Mouse (Mus musculus) cerebellum, adult (tissue): Measurements from ENCODE around the gene Eif4h.
"Not testable (repeated sequence)": the region's sequence is repeated elsewhere in the genome, so short reads cannot be mapped to it uniquely, and the experiment has no call there.

ENCODE experiments used
- ATAC-seq: cut with Nextera tagmentation; 2 replicates; pipeline ENCODE4 v1.9.2; 2017; ENCODE audit warnings: mild to moderate bottlenecking, moderate library complexity, mixed read lengths; ENCODE audit not compliant: insufficient number of reproducible peaks, low FRiP score, low TSS enrichment

Eif4h gene

GRCm38 (mm10) chr5:134650926-134651325 is 11.6 kb upstream of the Eif4h start:
- no peak for ATAC-seq

- not testable (repeated sequence) for ATAC-seq
Observed at GRCm38 (mm10) chr5:134648976-134649375, 9.7 kb upstream of the Eif4h start.

- ATAC-seq, result no peak
Observed at GRCm38 (mm10) chr5:134647394-134647793, 8.1 kb upstream of the Eif4h start.

DNA sequence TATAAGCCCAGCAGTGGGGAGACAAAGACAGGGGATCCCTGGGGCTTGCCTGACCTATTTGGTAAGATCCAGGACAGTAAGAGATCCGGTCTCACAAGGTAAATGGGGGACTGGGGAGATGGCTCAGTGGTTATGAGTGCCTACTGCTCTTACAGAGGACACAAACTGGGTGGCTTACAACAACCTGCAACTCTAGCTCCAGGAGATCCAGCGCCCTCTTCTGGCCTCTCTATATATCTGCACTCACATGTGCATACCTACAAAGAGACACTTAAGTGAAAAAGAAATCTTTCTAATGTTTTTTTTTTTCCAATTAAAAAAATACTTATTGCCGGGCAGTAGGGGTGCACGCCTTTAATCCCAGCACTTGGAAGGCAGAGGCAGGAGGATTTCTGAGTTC is 7.2 kb upstream of the Eif4h start:
- ATAC-seq, result no peak

DNA sequence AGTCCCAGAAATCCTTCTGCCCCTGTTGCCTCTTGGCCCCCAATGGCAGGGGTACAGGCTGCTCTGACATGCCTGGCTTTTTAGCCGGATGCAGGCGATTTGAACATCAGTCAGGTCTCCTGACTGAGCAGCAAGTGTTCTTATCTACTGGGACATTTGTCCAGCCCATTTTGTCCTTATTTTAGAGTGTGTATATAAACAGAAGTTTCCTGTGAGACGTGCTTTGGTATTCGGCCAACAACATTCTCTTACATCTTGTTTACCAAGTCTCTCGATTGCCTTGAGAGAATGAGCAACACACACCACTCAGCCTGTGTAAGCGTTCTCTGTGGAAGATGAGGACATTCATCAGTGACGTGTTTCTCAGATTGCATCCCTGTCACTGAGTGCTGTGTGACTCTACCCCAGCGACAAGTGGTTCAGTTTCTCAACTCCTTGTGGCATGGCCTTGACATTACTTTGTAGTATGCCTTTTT is 5.4 kb upstream of the Eif4h start:
- ATAC-seq, result no peak

- no peak for ATAC-seq
Observed at GRCm38 (mm10) chr5:134644121-134644520, 4.8 kb upstream of the Eif4h start.

DNA sequence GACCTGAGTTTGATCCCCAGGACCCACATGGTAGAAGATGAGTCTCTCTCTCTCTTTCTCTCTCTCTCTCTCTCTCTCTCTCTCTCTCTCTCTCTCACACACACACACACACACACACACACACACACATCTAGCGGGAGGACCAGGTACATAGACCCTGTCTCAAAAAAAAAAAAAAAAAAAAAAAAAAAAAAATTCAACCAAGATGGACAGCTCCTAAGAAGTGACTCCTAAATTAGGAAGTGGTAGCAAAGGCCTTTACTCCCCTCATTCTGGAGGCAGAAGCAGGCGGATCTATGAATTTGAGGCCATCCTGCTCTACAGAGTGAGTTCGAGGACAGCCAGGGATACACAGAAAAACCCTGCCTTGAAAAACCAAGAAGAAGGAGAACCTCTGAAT is 1.1 kb upstream of the Eif4h start:
- ATAC-seq, result no peak

DNA sequence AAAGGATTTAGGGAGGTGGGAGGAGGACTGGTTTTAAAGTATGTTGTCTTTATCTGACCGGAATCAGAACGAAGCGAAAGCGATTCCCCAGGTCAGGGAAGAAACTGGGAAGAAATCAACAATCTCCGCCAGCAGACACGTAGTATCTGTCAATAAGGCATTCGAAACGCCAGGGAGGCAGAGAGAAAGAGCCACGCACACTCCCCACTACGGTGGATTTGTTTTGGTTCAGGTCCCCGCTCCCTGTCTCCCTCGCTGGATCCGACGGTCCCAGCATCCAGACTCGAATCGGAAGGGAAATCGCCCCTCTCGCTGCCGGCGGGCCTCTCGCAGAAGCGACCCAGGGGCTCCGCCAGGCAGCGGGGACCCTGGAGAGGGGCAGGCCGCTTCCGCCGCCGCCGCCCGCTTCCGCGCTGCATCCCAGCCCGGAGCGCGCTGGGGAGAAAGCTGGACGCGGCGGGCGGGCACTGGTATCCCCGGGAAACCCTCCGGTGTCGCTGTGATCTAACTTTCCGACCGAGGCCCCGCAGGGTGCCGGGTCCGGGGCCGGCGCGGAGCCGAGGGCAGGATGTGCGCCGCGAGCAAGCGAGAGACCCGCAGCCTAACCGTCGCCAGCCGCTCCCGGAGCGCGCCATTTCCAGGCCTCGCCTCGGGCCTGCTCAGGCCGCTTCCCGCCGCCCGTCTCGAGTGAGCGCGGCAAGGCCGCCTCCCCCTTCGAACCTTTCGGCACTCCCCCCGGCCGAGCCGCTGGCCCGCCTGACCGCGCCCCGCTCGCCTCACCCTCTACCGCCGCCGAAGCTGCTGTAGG is 625 bp downstream of the Eif4h start:
- ATAC-seq, result peak; percentile 75

DNA sequence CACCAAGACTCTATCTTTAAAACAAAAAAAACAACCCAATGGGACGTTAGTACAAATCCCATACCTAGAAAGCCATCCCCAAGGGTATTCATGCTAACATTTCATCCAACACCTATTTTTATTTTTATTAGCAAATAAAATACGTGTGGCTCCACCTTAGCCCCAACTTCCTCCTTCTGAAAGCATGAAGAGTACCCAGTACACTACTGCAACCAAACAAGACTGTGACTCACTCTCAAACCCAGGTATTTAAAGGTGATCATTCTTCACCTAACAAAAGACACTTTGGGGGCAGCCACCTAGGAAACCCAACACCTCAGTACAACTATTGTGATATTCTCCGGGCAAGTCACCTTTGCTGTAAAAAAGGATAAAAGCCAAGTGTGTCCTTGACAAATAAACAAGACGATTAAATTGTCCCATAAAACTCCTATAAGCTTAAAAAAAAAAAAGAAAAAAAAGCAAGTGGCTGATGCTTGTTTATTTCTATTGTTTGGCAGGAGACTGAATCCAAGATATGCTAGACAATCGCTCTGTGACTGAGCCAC is 1.4 kb downstream of the Eif4h start:
- ATAC-seq, result no peak

DNA sequence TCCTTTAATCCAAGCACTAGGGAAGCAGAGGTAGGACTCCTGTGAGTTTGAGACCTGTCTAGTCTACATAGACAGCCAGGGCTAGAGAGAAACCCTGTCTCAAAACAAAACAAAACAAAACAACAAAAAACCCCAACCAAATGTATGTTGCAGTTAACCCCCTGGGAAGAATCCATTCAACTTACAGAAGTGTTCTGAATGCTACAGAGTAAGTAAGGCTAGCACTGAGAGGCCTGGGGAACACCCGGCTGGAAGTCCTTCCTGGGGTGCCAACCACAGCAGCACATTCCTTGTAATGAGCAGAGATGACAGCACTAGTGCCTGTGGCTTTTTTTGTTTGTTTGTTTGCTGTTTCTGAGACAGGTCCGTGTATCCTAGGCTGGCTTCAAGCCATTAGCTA is 6.4 kb downstream of the Eif4h start:
- ATAC-seq, result no peak

DNA sequence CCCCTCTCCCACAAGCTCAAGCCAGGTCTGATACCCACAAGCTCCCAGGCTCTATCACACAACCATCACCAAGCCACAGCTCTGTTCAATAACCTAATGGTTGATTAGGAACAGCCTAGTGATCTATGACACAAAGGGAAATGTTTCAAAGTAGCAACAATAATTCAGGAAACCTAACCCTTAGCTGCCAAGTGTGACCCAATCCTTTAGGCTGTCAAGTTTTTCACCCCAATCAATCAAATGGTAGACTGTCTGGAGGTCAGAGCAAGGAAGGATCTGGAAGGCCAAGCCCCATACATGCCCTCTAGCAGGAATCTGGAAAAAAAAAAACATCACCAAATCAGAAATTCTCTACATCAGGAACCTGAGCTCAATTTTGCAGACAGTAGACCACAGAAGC is 8.5 kb downstream of the Eif4h start:
- no peak for ATAC-seq

GRCm38 (mm10) chr5:134629508-134629907 is 9.8 kb downstream of the Eif4h start:
- ATAC-seq, result no peak

DNA sequence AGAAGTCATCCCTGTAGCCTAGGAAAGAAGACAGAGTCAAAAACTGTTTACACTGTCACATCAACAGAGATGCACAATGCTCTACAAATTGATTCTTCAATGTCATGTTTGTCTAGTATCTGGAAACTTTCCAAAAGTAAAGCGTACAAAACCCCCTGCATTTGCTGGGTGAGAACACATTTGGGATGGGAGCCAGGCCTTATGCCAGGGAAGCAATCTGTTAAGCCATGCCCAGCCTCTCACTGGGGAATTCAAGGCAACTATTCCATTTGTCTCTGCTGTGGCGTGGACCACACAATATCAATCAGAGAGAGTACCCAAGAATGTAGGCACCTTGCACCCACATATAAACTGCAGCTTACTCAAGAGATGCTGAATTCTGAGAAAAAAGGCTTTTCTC is 17.2 kb downstream of the Eif4h start:
- ATAC-seq, result no peak

- no peak for ATAC-seq
Observed at GRCm38 (mm10) chr5:134621099-134621640, 18.1 kb downstream of the Eif4h start.

- ATAC-seq, result no peak
Observed at GRCm38 (mm10) chr5:134620457-134620856, 18.8 kb downstream of the Eif4h start.

DNA sequence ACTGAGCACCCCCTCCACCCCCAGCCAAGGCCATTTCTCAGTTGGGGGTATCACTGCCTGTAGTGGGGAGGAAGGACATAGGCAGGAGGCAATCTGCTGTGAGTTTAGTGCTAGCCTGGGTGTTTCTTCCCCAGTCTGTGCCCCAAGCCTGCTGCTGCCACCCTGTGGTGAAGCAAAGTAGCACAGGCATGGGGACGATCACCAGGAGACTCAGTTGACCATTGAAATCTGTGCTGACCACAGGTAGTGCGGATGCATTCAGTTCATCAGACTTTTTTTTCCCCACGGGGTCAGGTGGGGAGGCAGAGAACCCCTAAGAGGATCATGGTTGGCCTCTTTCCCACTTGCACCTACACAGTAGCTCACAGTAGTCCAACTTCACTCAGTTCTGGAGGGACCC is 22.2 kb downstream of the Eif4h start:
- peak; percentile 40; the same call in 1 of the 2 replicates for ATAC-seq

GRCm38 (mm10) chr5:134615780-134616179 is 23.5 kb downstream of the Eif4h start:
- ATAC-seq, result no peak

DNA sequence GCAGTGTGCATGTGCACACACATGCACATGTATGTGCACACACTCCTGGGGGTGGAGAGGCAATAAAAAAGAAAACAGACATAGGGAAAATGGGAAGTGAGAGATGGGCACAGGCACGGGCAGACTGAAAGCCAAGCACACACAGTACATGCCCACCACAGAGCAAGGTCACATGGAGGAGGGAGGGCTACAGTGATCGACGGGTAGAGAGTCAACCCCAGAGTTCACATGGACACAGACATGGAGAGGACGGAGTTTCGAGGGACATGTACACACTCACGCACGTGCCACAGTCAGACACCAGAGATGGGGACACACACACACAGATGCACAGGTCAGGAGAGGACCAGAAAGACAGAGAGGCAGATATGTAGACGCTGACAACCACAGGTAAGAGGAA is 23.9 kb downstream of the Eif4h start:
- no peak for ATAC-seq

DNA sequence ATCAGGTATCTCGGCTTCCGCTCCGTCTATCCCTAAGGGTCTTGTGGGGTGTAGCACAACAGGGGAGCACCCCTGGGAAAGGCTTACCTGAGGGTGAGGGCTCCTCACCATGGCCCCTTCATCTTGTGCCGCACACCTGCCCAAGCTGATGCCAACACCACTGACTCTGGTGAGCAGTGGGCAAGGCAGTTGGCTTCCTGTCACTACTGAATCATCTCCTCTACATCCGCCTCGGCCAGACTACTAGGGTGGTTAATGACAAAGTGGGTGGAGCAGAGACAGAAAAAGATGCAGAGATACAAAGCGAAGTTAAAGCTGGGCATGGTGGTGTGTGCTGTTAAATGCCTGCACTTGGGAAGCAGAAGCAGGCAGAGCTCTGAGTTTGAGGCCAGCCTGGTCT is 24.5 kb downstream of the Eif4h start, which contains the start of gene Lat2:
Gene Lat2 (minus strand): TSS at position 224 of the 400 bp plus-strand sequence.
- no peak for ATAC-seq

DNA sequence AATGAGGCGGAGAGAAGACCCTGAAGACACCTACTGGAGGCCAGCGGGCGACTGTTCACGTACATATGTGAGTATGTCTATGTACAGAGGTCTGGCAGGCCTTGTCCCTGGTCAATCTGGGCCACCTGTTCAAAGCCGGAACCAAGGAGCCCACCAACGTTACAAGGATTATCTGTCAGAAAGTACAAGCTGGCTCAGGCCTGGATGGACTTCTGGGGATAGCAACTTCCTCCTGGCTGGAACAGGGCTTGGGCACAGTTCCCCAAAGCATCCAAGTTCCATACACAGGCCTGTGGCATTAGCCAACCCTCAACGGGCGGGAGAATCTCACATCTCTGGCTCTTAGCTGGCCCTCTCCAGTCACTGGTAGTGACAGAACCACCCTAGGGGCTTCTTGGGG is 25.0 kb downstream of the Eif4h start:
- no peak for ATAC-seq

DNA sequence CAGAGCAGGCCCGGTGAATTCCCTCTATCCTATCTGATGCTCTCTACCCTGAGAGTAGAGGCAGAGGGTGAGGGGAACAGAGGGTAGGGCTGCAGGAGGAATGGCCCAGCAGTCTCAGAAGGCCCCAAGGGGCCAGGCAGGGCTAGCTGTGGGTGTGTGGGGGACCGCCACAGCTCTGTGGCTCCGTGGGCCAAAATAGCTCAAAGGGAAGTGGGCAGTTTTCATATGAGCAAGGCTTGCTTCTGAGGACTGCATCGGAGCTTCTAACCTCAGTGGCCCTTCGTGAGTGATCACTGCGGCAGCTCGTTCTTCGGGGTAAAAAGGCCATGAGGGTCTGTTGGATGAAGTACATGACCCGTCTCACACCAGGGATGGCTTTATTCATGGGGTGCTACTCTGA is 25.6 kb downstream of the Eif4h start:
- ATAC-seq, result no peak
